Mouse (Mus musculus) frontal cortex, postnatal 14 days (tissue): ENCODE results near the gene Fmod.

Source experiments
- DNase-seq, 2 experiments: peaks; one replicate each; pipeline ENCODE4 v3.0.0; 2022; ENCODE audit warnings: low spot score in 2 of 2

The Fmod gene

GRCm38 (mm10) chr1:134037172-134037571, at the start of gene Fmod:
Gene Fmod (plus strand): TSS chr1:134037254.
- DNase-seq = no peak

- no peak for DNase-seq
Observed at GRCm38 (mm10) chr1:133988845-133989244, 48.2 kb upstream of the Fmod start.

GRCm38 (mm10) chr1:133991277-133991676, 45.8 kb upstream of the Fmod start:
- DNase-seq = no peak

- DNase-seq = no peak
Observed at GRCm38 (mm10) chr1:134005490-134005889, 31.6 kb upstream of the Fmod start.

- no peak for DNase-seq
Observed at GRCm38 (mm10) chr1:134006105-134006764, 30.8 kb upstream of the Fmod start.

- DNase-seq = no peak
Observed at GRCm38 (mm10) chr1:134024293-134024971, 12.6 kb upstream of the Fmod start.

GRCm38 (mm10) chr1:134025975-134026374, 11.1 kb upstream of the Fmod start:
- no peak for DNase-seq

- DNase-seq = no peak
Observed at GRCm38 (mm10) chr1:134026741-134027140, 10.3 kb upstream of the Fmod start.

- peak; percentile 45 to 54 for DNase-seq
Observed at GRCm38 (mm10) chr1:134028161-134028846, 8.8 kb upstream of the Fmod start.

- no peak for DNase-seq
Observed at GRCm38 (mm10) chr1:134036492-134036891, 562 bp upstream of the Fmod start.

- DNase-seq = no peak
Observed at GRCm38 (mm10) chr1:134038336-134038735, 1.3 kb downstream of the Fmod start.

GRCm38 (mm10) chr1:134039361-134039760, 2.3 kb downstream of the Fmod start:
- no peak for DNase-seq

GRCm38 (mm10) chr1:134041900-134042299, 4.8 kb downstream of the Fmod start:
- DNase-seq = no peak

GRCm38 (mm10) chr1:134042341-134042740, 5.3 kb downstream of the Fmod start:
- no peak for DNase-seq

- DNase-seq = no peak
Observed at GRCm38 (mm10) chr1:134044805-134045204, 7.8 kb downstream of the Fmod start.

- peak; percentile 79 to 80 for DNase-seq
Observed at GRCm38 (mm10) chr1:134045971-134046370, 8.9 kb downstream of the Fmod start.

- no peak for DNase-seq
Observed at GRCm38 (mm10) chr1:134046387-134046786, 9.3 kb downstream of the Fmod start.

- DNase-seq = no peak
Observed at GRCm38 (mm10) chr1:134047431-134047830, 10.4 kb downstream of the Fmod start.

- DNase-seq = peak; percentile 68 to 77
Observed at GRCm38 (mm10) chr1:134048759-134049158, 11.7 kb downstream of the Fmod start.

GRCm38 (mm10) chr1:134049542-134049941, 12.5 kb downstream of the Fmod start:
- DNase-seq = no peak

GRCm38 (mm10) chr1:134053207-134053606, 16.2 kb downstream of the Fmod start:
- DNase-seq = peak; percentile 79 to 87

GRCm38 (mm10) chr1:134055058-134055457, 18.0 kb downstream of the Fmod start:
- DNase-seq = no peak
